Mouse (Mus musculus): ENCODE data around the gene Bsdc1.
"Not testable (repeated sequence)": the region's sequence is repeated elsewhere in the genome, so short reads cannot be mapped to it uniquely, and the experiment has no call there.

The Bsdc1 gene

DNA sequence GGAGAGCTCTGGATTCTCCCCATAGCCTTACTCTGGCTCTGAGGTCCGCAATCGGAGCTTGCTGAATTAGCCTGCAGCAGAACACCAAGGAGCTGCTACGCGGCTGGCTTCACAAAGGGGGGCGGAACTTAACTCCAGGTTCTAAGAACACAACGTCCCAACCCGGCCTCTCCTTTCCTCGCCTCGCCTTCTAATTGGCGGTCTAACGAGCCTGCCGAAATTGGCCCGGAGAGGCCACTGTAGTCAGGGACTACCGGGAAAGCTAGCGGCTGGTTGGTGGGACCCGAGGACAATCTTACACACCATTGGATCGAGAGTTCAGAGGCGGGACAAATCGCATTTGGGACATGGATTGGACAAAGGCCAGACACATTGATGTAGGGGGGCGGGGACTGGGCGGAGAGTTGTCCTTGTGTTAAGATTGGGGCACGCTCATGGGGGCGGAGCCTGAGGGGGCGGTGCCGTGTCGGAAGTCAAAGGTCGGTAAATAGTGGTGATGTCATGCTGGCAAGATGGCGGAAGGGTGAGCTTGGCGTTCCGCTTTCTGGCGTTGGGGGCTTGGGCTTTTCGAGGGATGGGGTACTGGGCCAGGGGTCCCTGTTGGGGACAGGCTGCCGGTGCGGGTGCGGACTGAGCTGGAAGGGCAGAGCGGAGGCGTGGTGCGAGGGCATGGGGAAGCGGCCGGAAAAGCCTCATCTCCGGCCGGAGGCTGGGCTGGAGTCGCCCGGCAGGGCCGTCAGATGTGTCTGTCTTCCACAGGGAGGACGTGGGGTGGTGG is at the start of gene Bsdc1:
Bsdc1 (plus strand) TSS at position 399 of the 778 bp plus-strand sequence.
- peak; percentile 100 for DNase-seq

- DNase-seq, result no peak
Measured at GRCm38 (mm10) chr4:129415892-129416291, 45.5 kb upstream of the Bsdc1 start.

GRCm38 (mm10) chr4:129416478-129416877 is 44.9 kb upstream of the Bsdc1 start:
- no peak for DNase-seq

GRCm38 (mm10) chr4:129418321-129418720 is 43.1 kb upstream of the Bsdc1 start:
- DNase-seq, result no peak

DNA sequence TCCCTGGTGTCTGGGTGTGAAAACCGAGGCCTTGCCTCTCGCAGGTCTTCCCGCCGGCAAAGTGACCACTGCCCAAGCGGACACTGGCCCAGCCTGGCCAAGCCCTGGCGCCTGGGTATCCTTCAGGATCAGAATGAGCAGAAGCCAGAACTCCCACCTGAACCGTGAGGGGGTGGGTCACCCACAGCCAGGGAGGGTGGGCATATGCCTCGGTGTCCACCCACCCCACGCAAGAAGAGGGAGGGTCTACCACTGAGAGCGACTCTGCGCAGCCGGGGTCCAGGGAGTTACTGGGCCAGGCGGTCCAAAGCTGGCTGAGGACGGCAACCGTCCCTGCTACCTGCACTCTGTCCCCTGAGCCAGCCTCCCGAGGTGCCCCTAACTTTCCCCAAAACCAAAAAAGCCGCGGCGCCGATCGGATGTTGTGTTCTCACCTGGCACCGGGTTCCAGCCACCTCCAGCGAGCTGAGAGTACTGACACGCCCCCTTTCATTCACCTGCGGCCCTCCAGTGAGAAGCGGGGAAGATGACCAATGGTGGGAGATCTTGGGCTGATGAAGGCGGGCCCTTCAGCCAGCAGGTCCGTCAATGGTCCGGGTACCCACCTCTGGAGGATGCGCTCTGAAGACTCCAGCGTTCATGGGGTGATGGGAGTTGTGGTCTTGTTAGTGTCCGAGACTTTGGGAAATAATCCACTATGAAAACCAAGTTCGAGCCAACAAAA is 20.9 kb upstream of the Bsdc1 start, which contains the start of gene Zbtb8b:
Zbtb8b (minus strand) TSS at position 514 of the 724 bp plus-strand sequence.
- peak; percentile 88 for DNase-seq

GRCm38 (mm10) chr4:129441145-129441544 is 20.2 kb upstream of the Bsdc1 start:
- DNase-seq, result peak; percentile 39

DNA sequence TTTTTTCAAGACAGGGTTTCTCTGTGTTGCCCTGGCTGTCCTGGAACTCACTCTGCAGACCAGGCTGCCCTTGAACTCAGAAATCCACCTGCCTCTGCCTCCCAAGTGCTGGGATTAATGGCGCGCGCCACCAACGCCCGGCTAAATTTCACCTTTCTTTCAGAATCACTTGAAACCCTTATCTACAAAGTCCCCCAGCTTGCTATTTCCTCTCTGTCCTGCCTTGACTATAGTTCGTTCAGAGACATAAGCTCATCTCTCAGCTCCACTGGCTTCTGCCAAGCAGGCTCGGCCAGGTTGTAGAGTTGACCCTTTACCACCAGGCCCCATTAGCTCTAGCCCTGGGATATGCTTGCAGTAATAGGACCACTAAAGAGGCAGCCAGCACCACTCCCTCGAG is 14.0 kb upstream of the Bsdc1 start:
- no peak for DNase-seq

- no peak for DNase-seq
Measured at GRCm38 (mm10) chr4:129447778-129448563, 13.4 kb upstream of the Bsdc1 start.

- DNase-seq, result no peak
Measured at GRCm38 (mm10) chr4:129448713-129449112, 12.7 kb upstream of the Bsdc1 start.

GRCm38 (mm10) chr4:129450851-129451250 is 10.5 kb upstream of the Bsdc1 start:
- DNase-seq, result no peak

GRCm38 (mm10) chr4:129451471-129452169 is 9.8 kb upstream of the Bsdc1 start:
- no peak for DNase-seq

- DNase-seq, result peak; percentile 82
Measured at GRCm38 (mm10) chr4:129455265-129455664, 6.1 kb upstream of the Bsdc1 start.

- no peak for DNase-seq
Measured at GRCm38 (mm10) chr4:129456126-129456525, 5.3 kb upstream of the Bsdc1 start.

GRCm38 (mm10) chr4:129457311-129457710 is 4.1 kb upstream of the Bsdc1 start:
- DNase-seq, result not testable (repeated sequence)

GRCm38 (mm10) chr4:129459726-129460125 is 1.7 kb upstream of the Bsdc1 start:
- no peak for DNase-seq

GRCm38 (mm10) chr4:129460827-129461182 is 576 bp upstream of the Bsdc1 start:
- no peak for DNase-seq

GRCm38 (mm10) chr4:129462118-129462517 is 737 bp downstream of the Bsdc1 start:
- peak; percentile 18 for DNase-seq

DNA sequence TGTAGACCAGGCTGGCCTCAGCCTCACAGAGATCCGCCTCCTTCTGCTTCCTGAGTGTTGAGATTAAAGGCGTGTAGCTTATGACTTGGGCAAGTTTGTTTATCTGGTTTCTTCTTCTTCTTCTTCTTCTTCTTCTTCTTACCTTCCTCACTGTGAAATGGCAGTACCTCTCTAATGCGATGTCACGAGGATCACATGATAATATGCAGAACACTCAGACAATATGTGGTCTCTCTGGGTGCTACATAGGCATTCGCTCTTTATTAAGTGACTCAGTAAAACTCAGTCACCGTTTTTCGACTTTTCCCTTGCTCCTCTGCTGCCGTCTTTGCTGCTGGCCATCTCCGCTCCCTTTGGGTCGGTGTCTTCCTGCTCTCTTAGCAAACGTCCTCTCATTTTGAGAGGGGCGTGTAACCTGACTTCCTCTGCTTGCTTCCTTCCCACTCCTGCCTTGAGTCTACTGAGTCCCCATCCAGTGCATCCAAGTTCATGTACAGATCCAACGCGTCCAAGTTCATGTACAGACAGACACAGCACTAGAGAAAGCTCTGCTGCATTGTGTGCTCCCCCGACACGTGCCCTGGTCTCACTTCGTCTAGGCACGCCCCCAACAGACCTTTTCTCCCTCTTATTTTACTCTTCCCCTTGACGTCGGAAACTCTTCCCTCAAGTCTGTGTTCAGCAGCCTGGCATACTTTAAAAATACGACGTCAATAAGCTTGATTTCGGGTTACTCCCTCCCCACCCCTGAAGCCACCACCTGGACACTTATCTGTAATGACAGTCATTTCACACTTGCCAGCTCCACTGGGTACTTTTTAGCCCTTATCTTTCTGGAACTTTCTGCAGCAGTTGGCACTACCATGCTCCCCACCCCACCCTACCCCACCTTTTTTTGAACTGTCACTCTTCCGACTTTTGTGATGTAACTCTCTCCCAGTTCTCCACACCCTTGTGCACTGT is 2.0 kb downstream of the Bsdc1 start:
- no peak for DNase-seq

DNA sequence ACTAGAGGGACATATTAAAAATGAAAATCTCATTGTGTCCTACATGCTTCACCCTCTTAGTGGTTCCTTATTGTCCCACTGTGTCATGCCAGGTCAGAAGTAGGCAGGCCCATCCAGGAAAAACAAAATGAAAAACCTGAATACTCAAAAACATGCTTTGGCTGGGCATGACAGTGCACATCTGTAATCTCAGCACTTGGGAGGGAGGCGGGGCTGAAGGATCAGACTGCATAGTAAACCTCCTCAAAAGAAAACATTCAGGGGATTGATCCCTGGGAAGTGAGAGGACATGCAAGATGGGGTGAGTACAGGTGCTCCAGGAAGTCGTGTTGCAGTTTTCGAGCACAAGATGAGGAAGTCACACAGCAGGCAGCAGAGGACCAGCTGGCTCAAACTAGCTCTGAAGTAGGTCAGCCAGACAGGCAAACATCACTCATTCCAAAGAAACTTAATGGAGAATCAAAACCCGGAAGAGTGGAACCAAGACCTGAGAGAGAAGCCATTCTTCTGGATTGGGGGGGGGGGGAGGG is 3.0 kb downstream of the Bsdc1 start:
- no peak for DNase-seq

- DNase-seq, result no peak
Measured at GRCm38 (mm10) chr4:129476047-129476446, 14.7 kb downstream of the Bsdc1 start.

- DNase-seq, result no peak
Measured at GRCm38 (mm10) chr4:129479863-129480262, 18.5 kb downstream of the Bsdc1 start.
